Mouse (Mus musculus) 3134 (cell line): ENCODE measurements around the gene Cldn10.

Source experiments
- DNase-seq: peaks from one replicate; pipeline ENCODE4 v3.0.0-alpha.2; 2011; ENCODE audit warnings: low spot score; ENCODE audit not compliant: insufficient read length; ENCODE audit errors: extremely low read depth

Cldn10 gene

GRCm38 (mm10) chr14:118907592-118907991, 119.9 kb downstream of the Cldn10 start:
- no peak for DNase-seq

GRCm38 (mm10) chr14:118909872-118910271, 122.2 kb downstream of the Cldn10 start:
- DNase-seq: no peak

- DNase-seq: no peak
These were observed 122.9 kb downstream of the Cldn10 start for GRCm38 (mm10) chr14:118910332-118911222.

GRCm38 (mm10) chr14:118911521-118911920, 123.8 kb downstream of the Cldn10 start:
- DNase-seq: no peak

- no peak for DNase-seq
These were observed 125.9 kb downstream of the Cldn10 start for GRCm38 (mm10) chr14:118913651-118914050.

- no peak for DNase-seq
These were observed 131.3 kb downstream of the Cldn10 start for GRCm38 (mm10) chr14:118919025-118919424.

- DNase-seq: no peak
These were observed 132.9 kb downstream of the Cldn10 start for GRCm38 (mm10) chr14:118920654-118921053.

GRCm38 (mm10) chr14:118922251-118922650, 134.5 kb downstream of the Cldn10 start:
- DNase-seq: no peak

- no peak for DNase-seq
These were observed 135.0 kb downstream of the Cldn10 start for GRCm38 (mm10) chr14:118922667-118923184.
